Mouse (Mus musculus): ENCODE results near the gene Gm45234.
"Not testable (repeated sequence)": the region's sequence is repeated elsewhere in the genome, so short reads cannot be mapped to it uniquely, and the experiment has no call there.

The Gm45234 gene

DNA sequence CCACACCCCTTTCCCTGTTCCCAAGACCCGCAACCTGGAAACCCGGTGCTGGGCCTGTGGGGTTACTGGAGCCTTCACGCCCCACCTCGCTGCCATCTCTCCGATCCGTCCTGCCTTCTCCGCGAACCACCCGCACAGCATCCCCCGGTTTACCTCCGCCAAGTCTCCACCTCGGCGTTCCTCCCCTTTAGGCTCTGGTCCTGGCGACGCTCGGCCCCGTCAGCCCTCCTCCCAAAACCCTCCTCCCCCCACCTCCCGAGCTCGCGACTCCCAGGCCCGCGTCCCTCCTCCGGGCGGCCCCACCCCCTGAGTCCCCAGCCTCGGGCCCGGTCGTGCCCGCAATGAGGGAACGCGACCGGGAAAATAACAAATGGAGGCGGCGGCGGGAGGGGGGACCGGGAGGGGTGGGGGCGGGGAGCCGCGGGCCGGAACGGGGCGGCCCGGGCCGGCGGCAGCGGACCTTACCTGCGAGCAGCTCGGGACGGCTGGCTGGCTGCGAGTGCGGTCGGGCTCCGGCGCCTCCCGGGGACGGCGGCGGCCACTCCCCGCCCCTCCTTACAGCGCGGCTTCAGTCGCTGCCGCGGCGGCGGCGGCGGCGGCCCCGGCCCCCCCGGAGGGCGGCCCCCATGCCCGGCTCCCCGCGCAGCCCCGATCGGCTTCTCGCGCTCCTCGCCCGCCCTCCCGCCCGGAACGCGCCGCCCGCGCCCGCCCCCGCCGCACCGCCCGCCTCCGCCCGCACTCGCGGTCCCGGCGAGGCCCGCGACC, at the start of gene Gm45234, which contains the start of gene Atn1:
TSS of gene Gm45234 (minus strand) at position 191 of the 765 bp plus-strand sequence.
TSS of gene Atn1 (minus strand) at position 694 of the 765 bp plus-strand sequence.
- DNase-seq (ENCODE audit: low read depth, low spot score): peak; percentile 76

GRCm38 (mm10) chr6:124804341-124804740, 48.5 kb upstream of the Gm45234 start:
- no peak for DNase-seq (ENCODE audit: low read depth, low spot score)

- not testable (repeated sequence) for DNase-seq (ENCODE audit: low read depth, low spot score)
Observed at GRCm38 (mm10) chr6:124803691-124804090, 47.9 kb upstream of the Gm45234 start.

DNA sequence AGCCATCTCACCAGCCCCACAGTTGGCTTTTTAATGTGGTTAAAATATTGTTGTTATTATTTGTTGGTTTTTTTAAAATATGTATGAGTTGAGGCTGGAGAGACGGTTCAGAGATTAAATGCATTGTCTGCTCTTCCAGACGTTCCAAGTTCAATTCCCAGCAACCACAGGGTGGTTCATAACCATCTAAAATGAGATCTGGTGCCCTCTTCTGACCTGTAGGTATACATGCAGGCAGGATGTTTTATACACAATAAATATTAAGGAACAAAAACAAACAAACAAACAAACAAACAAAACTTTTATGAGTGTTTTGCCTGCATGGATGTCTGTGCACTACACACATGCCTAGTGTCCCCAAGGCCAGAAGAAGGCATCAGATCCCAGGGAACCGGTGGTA, 47.2 kb upstream of the Gm45234 start:
- DNase-seq (ENCODE audit: low read depth, low spot score): no peak

GRCm38 (mm10) chr6:124802400-124802799, 46.6 kb upstream of the Gm45234 start:
- not testable (repeated sequence) for DNase-seq (ENCODE audit: low read depth, low spot score)

DNA sequence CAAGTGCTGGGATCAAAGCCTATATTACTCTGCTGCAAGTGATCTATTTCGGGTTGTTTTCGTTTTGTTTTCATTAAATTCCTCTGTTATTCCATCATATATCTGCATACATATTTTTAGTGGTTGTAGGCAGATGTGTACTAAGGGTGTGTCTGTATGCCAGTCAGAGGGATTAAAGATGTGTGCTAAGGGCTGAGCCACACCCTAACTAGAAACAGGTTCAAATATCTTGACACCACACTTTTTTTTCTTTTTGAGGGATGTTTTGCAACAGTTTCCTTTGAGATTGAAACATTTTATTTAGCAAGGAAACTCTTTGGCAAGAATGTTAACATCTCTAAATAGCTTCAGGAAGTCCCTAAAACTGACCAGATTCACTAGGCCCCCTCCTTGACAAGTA, 40.4 kb upstream of the Gm45234 start:
- peak; percentile 60 for DNase-seq (ENCODE audit: low read depth, low spot score)

- DNase-seq (ENCODE audit: low read depth, low spot score): no peak
Observed at GRCm38 (mm10) chr6:124795781-124796180, 40.0 kb upstream of the Gm45234 start.

DNA sequence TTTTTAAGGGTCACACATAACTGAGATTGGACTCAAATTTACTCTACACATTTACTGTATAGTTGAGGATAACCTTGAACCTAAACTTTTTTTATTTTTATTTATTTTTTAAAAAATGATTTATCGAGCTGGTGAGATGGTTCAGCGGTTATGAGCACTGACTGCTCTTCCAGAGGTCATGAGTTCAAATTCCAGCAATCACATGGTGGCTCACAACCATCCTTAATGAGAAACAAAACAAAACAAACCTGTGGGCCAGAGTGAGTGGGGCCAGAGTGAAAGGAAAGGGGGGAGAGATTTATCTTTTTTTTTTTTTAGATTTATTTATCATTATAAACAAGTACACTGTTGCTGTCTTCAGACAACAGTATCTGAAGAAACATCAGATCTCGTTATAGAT, 36.1 kb upstream of the Gm45234 start:
- DNase-seq (ENCODE audit: low read depth, low spot score): no peak

- no peak for DNase-seq (ENCODE audit: low read depth, low spot score)
Observed at GRCm38 (mm10) chr6:124790121-124790520, 34.3 kb upstream of the Gm45234 start.

DNA sequence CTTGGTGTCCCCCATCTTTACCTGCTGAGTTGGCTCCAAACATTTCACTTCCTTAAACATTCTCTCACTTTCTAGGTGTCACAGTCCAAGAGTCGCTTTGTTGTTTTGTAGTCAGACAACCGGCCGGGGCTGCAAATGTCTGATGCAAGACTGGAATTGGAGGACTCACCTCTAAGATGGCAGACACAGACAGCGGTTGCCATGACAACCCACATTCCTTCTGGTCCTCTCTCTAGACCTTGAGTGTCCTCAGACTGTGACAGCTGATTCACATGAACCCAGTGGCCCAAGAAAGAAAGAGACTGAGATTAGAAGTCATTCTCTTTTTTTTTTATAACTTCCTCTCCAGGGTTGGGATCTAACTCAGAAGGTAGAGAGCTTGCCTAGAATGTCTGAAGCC, 33.7 kb upstream of the Gm45234 start:
- peak; percentile 35 for DNase-seq (ENCODE audit: low read depth, low spot score)

- DNase-seq (ENCODE audit: low read depth, low spot score): no peak
Observed at GRCm38 (mm10) chr6:124787722-124788121, 31.9 kb upstream of the Gm45234 start.

GRCm38 (mm10) chr6:124786756-124787420, 31.1 kb upstream of the Gm45234 start:
- no peak for DNase-seq (ENCODE audit: low read depth, low spot score)

DNA sequence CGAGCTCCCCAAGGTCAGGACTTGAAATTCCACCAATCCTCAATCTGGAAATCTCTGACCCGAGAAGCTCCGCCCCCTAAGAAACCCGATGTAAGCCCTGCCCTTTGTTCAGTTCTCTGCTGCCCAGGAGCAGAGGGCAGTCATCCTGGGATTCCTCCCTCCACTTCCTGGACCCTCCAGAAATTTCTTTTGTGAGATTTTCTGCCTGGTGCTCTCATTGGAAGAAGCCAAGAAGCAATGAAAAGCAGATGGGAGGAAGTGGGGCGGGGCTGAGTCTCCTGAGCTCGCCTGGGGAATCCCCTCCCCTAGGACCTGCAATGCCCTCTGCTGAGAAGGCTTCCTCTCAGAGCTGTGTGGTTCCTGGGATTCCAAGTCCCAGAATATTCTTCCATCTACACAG, 26.6 kb upstream of the Gm45234 start:
- DNase-seq (ENCODE audit: low read depth, low spot score): peak; percentile 95

DNA sequence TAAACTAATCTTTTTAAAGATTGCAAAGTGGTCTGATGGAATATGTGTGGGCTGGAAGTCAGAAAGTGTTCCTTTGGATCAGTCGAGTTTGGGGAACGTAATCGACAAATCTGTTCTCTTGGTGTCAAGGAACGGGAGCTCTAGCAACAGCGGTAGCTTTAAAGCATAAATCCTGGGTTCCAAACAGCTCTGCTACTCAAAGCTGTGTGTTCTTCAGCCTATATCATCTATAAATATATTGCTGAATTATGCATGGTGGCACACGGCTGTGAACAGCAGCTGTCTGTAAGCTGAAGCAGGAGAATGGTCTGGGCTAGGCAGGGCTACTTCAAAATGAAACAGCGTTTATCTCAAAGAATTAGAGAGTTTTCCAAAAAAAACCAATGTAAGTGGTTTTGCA, 25.1 kb upstream of the Gm45234 start:
- DNase-seq (ENCODE audit: low read depth, low spot score): no peak

- DNase-seq (ENCODE audit: low read depth, low spot score): no peak
Observed at GRCm38 (mm10) chr6:124779984-124780416, 24.2 kb upstream of the Gm45234 start.

DNA sequence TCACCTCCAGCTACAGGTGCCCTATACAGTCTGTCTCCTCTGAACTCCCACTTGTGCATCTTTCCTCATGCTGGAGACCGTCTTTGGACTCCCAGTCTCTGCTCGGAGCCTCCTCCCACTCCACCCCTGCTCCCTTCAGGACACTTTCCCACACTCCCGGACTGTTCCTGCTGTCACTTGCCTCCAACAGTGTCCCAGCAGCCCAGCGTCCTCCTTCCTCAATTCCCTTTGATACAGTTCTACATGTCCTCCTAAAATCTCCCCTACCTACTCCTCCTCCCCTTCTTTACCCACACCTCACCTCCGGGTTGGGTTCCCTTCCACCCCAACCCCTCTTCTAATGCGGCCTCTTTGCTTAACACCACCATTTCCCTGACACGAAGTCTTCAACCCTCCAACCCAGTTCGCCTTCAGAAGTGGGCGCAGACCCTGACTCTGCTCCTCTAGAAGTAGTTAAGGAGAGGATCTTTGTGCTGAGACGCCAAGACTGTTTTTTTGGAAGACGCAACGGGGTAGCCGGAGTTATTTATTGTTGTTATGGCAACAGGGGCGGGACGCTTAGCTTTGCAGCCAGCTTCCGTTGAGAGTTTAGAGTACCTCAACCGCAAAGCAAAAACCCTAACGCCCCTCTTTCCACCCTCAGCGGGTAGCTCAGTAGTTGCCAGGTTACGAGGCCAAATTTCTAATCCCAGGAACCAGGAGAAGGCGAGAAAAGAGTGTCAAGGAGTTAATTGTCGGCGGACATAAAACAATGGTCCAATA, 23.6 kb upstream of the Gm45234 start, which contains the start of gene Lrrc23:
TSS of gene Lrrc23 (minus strand) at position 506 of the 762 bp plus-strand sequence.
- no peak for DNase-seq (ENCODE audit: low read depth, low spot score)

GRCm38 (mm10) chr6:124770511-124770910, 14.7 kb upstream of the Gm45234 start:
- no peak for DNase-seq (ENCODE audit: low read depth, low spot score)

- DNase-seq (ENCODE audit: low read depth, low spot score): no peak
Observed at GRCm38 (mm10) chr6:124770013-124770412, 14.2 kb upstream of the Gm45234 start.

GRCm38 (mm10) chr6:124769101-124769765, 13.4 kb upstream of the Gm45234 start, which contains the start of gene Eno2:
Gene Eno2, minus strand, starts transcription at chr6:124769673.
- no peak for DNase-seq (ENCODE audit: low read depth, low spot score)

- DNase-seq (ENCODE audit: low read depth, low spot score): no peak
Observed at GRCm38 (mm10) chr6:124768704-124769044, 12.9 kb upstream of the Gm45234 start.

- no peak for DNase-seq (ENCODE audit: low read depth, low spot score)
Observed at GRCm38 (mm10) chr6:124767920-124768703, 12.3 kb upstream of the Gm45234 start.

All from 3T3-L1 (cell line).